Mouse (Mus musculus) neural tube, embryonic 11.5 days (tissue): ENCODE data around the gene Des. TPM values are rescaled to one million over a fixed set of nuclear protein-coding genes. Genes with fewer than 3 reads are reported as not detected.
A peak's percentile ranks its signal among the peaks of the same experiment; 100 is the strongest.

ENCODE experiments used
- ATAC-seq: fragments of 200-750 bp; cut with Nextera tagmentation; 2 replicates; pipeline ENCODE4 v1.8.0; 2017; ENCODE audit warnings: moderate number of reproducible peaks, mild to moderate bottlenecking, moderate TSS enrichment, moderate library complexity; ENCODE audit not compliant: insufficient read depth, low FRiP score, low TSS enrichment
- DNase-seq: peaks from one replicate; pipeline ENCODE4 v3.0.0-alpha.2; 2015; ENCODE audit warnings: low spot score
- H3K27ac ChIP-seq: fragments of 300-500 bp; sonication (generic); 2 replicates; pipeline ENCODE4 v1.5.1; 2014; ENCODE audit warnings: low read depth, mild to moderate bottlenecking, low read length
- H3K27me3 ChIP-seq: fragments of 300-500 bp; sonication (generic); 2 replicates; pipeline ENCODE4 v1.6.1; 2014; ENCODE audit warnings: mild to moderate bottlenecking, low read length, mixed read lengths; ENCODE audit not compliant: control insufficient read depth, insufficient read depth
- H3K36me3 ChIP-seq: fragments of 300-500 bp; sonication (generic); 2 replicates; pipeline ENCODE4 v1.6.1; 2014; ENCODE audit warnings: mild to moderate bottlenecking, low read length, moderate library complexity, mixed read lengths; ENCODE audit not compliant: control insufficient read depth, insufficient read depth
- H3K4me1 ChIP-seq: fragments of 300-500 bp; sonication (generic); 2 replicates; pipeline ENCODE4 v1.6.1; 2014; ENCODE audit warnings: low read length, mixed read lengths; ENCODE audit not compliant: control insufficient read depth, insufficient read depth
- H3K4me2 ChIP-seq: fragments of 300-500 bp; sonication (generic); 2 replicates; pipeline ENCODE4 v1.6.1; 2014; ENCODE audit warnings: low read depth, mild to moderate bottlenecking, moderate library complexity
- H3K4me3 ChIP-seq: fragments of 300-500 bp; sonication (generic); 2 replicates; pipeline ENCODE4 v1.5.1; 2014; ENCODE audit warnings: low read depth, low read length
- H3K9ac ChIP-seq: fragments of 300-500 bp; sonication (generic); 2 replicates; pipeline ENCODE4 v1.6.1; 2014; ENCODE audit warnings: mild to moderate bottlenecking, low read length
- H3K9me3 ChIP-seq: fragments of 300-500 bp; sonication (generic); 2 replicates; pipeline ENCODE4 v1.6.1; 2016; ENCODE audit warnings: low read length; ENCODE audit not compliant: control insufficient read depth
- WGBS: fragments of 180-500 bp; shearing (Covaris S2); extraction: QIAGEN DNeasy Blood & Tissue Kit; methylation state at CpG from one replicate; pipeline ENCODE4 v1.1.7; 2014; 5-methylcytosine and 5-hydroxymethylcytosine counted together
- polyA plus RNA-seq: library from polyadenylated mRNA; unstranded; fragments of >200 nt; fragmentation: Nextera tagmentation; extraction: Ambion mirVana; gene quantifications from 2 replicates; pipeline ENCODE4 v1.2.1, GENCODE M21; 2014

The Des gene
- polyA plus RNA-seq, result 15.8 and 18.0 TPM in 2 replicates

- ATAC-seq (no peak), DNase-seq (peak; percentile 52)
- Histone ChIP-seq H3K36me3 (no peaks in the 10 kb centered on the region), H3K4me1 (no peaks in the 10 kb centered on the region), H3K27ac (no peak within 1 kb of the TSS), H3K4me2 (peak within 1 kb of the TSS; percentile 54), H3K4me3 (peak within 1 kb of the TSS; percentile 25), H3K27me3 (peaks cover 31% of the 10 kb centered on the region), H3K9me3 (no peaks in the 10 kb centered on the region), H3K9ac (no peak within 1 kb of the TSS)
- WGBS, result 2% methylated on average over 79 of the region's 80 CpGs
Measured at GRCm38 (mm10) chr1:75360112-75361031, at the start of gene Des. Gene Des (plus strand): TSS chr1:75360329.

GRCm38 (mm10) chr1:75311694-75312093, 48.4 kb upstream of the Des start:
- Histone ChIP-seq H3K9me3 (no peaks in the 10 kb centered on the region), H3K4me1 (no peaks in the 10 kb centered on the region), H3K36me3 (peaks cover 9% of the 10 kb centered on the region), H3K4me3 (no peak overlapping the region), H3K27ac (no peak overlapping the region), H3K4me2 (no peak overlapping the region), H3K27me3 (no peaks in the 10 kb centered on the region), H3K9ac (no peak overlapping the region)
- no peak for ATAC-seq
- 93% methylated on average over 6 of the region's 6 CpGs for WGBS
- DNase-seq, result no peak

GRCm38 (mm10) chr1:75315011-75315410, 45.1 kb upstream of the Des start:
- 88% methylated on average over 6 of the region's 6 CpGs for WGBS
- no peak overlapping the region for H3K4me2 ChIP-seq
- DNase-seq, result no peak
- H3K4me1 ChIP-seq, result no peaks in the 10 kb centered on the region
- no peaks in the 10 kb centered on the region for H3K9me3 ChIP-seq
- H3K27me3 ChIP-seq, result no peaks in the 10 kb centered on the region
- H3K9ac ChIP-seq, result no peak overlapping the region
- no peak overlapping the region for H3K27ac ChIP-seq
- no peak for ATAC-seq
- peaks cover 7% of the 10 kb centered on the region for H3K36me3 ChIP-seq
- no peak overlapping the region for H3K4me3 ChIP-seq

DNA sequence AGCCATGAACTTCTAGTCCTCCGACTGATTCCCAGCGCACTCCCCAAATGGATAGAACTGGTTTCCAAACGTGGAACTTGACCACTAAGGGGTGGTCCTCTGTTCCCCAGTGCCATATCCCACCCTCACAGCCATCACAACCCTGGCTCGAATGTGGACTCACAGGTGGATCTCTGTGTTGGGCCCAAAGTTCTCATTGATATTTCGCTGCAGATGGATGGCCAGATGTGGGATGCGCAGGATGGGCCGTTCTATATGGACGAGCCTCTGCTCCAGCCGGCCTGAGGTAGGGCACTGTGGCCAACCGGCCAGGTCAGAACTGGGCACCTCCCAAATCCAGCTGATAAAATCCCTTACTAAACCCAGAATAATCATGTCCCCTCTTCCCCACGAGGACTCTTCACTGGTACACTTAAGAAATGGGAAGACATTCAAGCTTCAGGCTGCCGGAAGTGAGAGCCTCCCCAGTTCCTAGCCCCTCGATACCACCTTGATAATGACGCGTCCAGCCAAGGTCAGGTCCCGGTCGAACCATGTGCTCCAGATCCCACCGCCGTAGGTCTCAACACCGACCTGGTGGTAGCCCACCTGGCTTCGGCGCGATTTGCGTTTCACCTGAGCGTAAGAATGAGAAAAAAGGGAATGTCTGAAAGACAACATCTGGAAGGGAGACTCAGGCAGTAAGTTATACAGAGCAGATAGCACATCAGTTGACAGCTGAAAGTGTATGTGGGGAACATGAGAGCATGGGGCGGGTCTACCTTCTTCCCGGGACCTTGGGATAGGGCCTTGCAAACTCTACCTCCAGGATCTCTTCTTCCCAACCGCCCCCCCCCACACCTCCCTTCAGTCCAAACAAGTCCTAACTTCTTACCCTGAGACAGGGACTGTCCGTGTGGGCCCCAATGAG, 44.4 kb upstream of the Des start:
- Histone ChIP-seq H3K27ac (no peak overlapping the region), H3K9me3 (no peaks in the 10 kb centered on the region), H3K36me3 (peaks cover 7% of the 10 kb centered on the region), H3K4me3 (peak overlapping the region; percentile 68), H3K4me1 (no peaks in the 10 kb centered on the region), H3K4me2 (peak overlapping the region; percentile 83), H3K27me3 (no peaks in the 10 kb centered on the region), H3K9ac (peak overlapping the region; percentile 69)
- WGBS, result 86% methylated on average over 29 of the region's 29 CpGs
- DNase-seq (no peak), ATAC-seq (no peak)

DNA sequence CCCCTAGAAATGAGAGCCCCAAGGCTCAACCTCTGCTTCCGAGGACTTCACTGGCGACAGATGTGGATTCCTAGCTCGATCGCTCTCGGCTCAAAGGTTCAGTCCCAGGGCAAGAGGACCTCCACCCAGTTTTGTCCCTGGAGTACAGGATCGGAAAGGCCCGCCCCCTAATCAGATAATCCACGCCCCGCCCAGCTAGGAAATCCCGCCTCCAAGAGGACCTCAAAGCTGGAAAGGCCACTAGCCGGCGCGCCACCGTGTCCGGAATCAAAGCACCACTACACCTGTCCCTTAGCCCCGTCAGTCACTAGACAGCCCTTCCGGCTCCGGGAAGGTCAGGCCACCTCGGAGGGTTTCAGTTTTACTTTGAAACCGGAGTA, 43.3 kb upstream of the Des start:
- Histone ChIP-seq H3K4me2 (peak overlapping the region; percentile 83), H3K4me1 (no peaks in the 10 kb centered on the region), H3K4me3 (peak overlapping the region; percentile 68), H3K36me3 (peaks cover 4% of the 10 kb centered on the region; the same call in 1 of the 2 replicates), H3K9ac (peak overlapping the region; percentile 69), H3K9me3 (no peaks in the 10 kb centered on the region), H3K27me3 (no peaks in the 10 kb centered on the region), H3K27ac (peak overlapping the region; percentile 90)
- WGBS, result under 1% methylated on average over 20 of the region's 20 CpGs
- DNase-seq (peak; percentile 85), ATAC-seq (peak; percentile 54)

- Histone ChIP-seq H3K4me2 (peak within 1 kb of the TSS; percentile 83), H3K27me3 (no peaks in the 10 kb centered on the region), H3K36me3 (peaks cover 4% of the 10 kb centered on the region; the same call in 1 of the 2 replicates), H3K9ac (peak within 1 kb of the TSS; percentile 69), H3K9me3 (no peaks in the 10 kb centered on the region), H3K4me1 (no peaks in the 10 kb centered on the region), H3K27ac (peak within 1 kb of the TSS; percentile 90), H3K4me3 (peak within 1 kb of the TSS; percentile 68)
- WGBS, result under 1% methylated on average over 79 of the region's 92 CpGs
- ATAC-seq (peak; percentile 99), DNase-seq (peak; percentile 100)
Measured at GRCm38 (mm10) chr1:75317241-75318201, 42.6 kb upstream of the Des start, which contains the start of gene Dnpep. Gene Dnpep (minus strand): TSS chr1:75317990.

- Histone ChIP-seq H3K4me1 (no peaks in the 10 kb centered on the region), H3K4me3 (0 out of 2 replicates have a peak overlapping the region, but pooled peaks have one; percentile 6), H3K36me3 (0 out of 2 replicates have a peak, but pooled peaks cover 2% of the 10 kb centered on the region), H3K4me2 (peak overlapping the region; percentile 27; the same call in 1 of the 2 replicates), H3K9me3 (no peaks in the 10 kb centered on the region), H3K9ac (no peak overlapping the region), H3K27ac (0 out of 2 replicates have a peak overlapping the region, but pooled peaks have one; percentile 44), H3K27me3 (no peaks in the 10 kb centered on the region)
- ATAC-seq (no peak), DNase-seq (no peak)
- 81% methylated on average over 3 of the region's 3 CpGs for WGBS
Measured at GRCm38 (mm10) chr1:75318301-75318700, 41.8 kb upstream of the Des start.
